Mouse (Mus musculus) A20 (cell line): ENCODE data around the gene Lnx2.

Experiments used
- DNase-seq: peaks from one replicate; pipeline ENCODE4 v3.0.0-alpha.2; 2011; ENCODE audit warnings: low read depth, low spot score

Gene Lnx2

DNA sequence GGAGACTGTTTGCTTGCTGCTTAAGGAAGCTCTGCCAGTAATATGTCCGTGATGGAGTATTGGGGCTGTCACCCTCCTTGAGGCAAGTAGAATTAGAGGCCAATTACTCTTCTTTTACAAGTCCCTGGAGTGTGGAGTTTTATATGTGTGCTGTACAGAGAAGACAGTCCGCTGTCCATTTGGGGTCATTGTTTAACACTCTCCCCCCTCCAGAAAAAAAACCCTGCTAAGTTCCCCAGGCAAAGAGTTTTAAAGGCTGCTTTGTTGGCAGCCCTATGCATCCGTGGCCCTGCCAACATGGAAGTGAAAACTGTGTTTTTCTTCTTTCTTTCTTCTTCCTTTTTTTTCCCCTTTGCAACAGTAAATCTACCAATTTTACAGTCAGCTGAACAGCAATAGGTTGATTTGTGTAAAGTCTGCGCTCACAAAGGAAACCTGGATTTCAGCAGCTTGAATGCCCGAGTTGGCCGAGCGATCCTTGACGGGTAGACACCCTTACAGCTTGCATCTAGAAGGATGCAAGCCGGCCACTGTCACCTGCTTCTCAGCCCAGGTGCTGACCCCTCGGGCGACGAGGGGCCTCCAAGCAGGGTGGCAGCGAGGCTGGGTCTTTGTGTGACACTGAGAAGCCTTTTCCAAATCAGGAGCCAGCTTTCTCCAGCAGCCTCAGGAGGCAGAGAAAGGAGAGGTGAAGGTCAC, 107.5 kb downstream of the Lnx2 start:
- no peak for DNase-seq
